Mouse (Mus musculus) heart, embryonic 12.5 days (tissue): ENCODE results near the gene Dpp6. TPM values are rescaled to one million over a fixed set of nuclear protein-coding genes. Genes with fewer than 3 reads are reported as not detected.

Experiments
- ATAC-seq: fragments of 200-750 bp; cut with Nextera tagmentation; 2 replicates; pipeline ENCODE4 v1.8.0; 2017; ENCODE audit warnings: moderate TSS enrichment, moderate library complexity; ENCODE audit not compliant: insufficient number of reproducible peaks, low FRiP score
- H3K27ac ChIP-seq: fragments of 300-500 bp; sonication (generic); 2 replicates; pipeline ENCODE4 v1.5.1; 2016; ENCODE audit warnings: mild to moderate bottlenecking, moderate library complexity; ENCODE audit not compliant: poor library complexity, severe bottlenecking
- H3K27me3 ChIP-seq: fragments of 300-500 bp; sonication (generic); replicated peaks from 2 replicates; pipeline ENCODE4 v1.6.1; 2016; ENCODE audit warnings: mild to moderate bottlenecking, moderate library complexity
- H3K36me3 ChIP-seq: fragments of 300-500 bp; sonication (generic); 2 replicates; pipeline ENCODE4 v1.6.1; 2016; ENCODE audit warnings: mild to moderate bottlenecking, moderate library complexity
- H3K4me1 ChIP-seq: fragments of 300-500 bp; sonication (generic); replicated peaks from 2 replicates; pipeline ENCODE4 v1.6.1; 2016; ENCODE audit warnings: mild to moderate bottlenecking
- H3K4me2 ChIP-seq: fragments of 300-500 bp; sonication (generic); 2 replicates; pipeline ENCODE4 v1.6.1; 2016; ENCODE audit warnings: mild to moderate bottlenecking, moderate library complexity
- H3K4me3 ChIP-seq: fragments of 300-500 bp; sonication (generic); 2 replicates; pipeline ENCODE4 v1.5.1; 2016; ENCODE audit warnings: mild to moderate bottlenecking
- H3K9ac ChIP-seq: fragments of 300-500 bp; sonication (generic); 2 replicates; pipeline ENCODE4 v1.6.1; 2016; ENCODE audit warnings: mild to moderate bottlenecking, moderate library complexity
- H3K9me3 ChIP-seq: fragments of 300-500 bp; sonication (generic); replicated peaks from 2 replicates; pipeline ENCODE4 v1.6.1; 2016; ENCODE audit warnings: mild to moderate bottlenecking, moderate library complexity
- WGBS: fragments of 180-500 bp; shearing (Covaris S2); methylation state at CpG from one replicate; pipeline ENCODE4 v1.1.7; 2016; 5-methylcytosine and 5-hydroxymethylcytosine counted together
- polyA plus RNA-seq: library from polyadenylated mRNA; unstranded; fragments of >200 nt; fragmentation: Nextera tagmentation; extraction: Ambion mirVana; gene quantifications from 2 replicates; pipeline ENCODE4 v1.2.1, GENCODE M21; 2016

Gene Dpp6
- polyA plus RNA-seq, 1 experiment from 2014 or later, result 0.60 TPM

GRCm38 (mm10) chr5:27717301-27717700 lies 900.3 kb downstream of the Dpp6 start:
- no peak overlapping the region for H3K9ac ChIP-seq
- H3K36me3 ChIP-seq, result no peaks in the 10 kb centered on the region
- no peak overlapping the region for H3K4me2 ChIP-seq
- no peaks in the 10 kb centered on the region for H3K4me1 ChIP-seq
- H3K27ac ChIP-seq, result no peak overlapping the region
- no peak for ATAC-seq
- H3K4me3 ChIP-seq, result no peak overlapping the region
- H3K9me3 ChIP-seq, result no peaks in the 10 kb centered on the region
- no peaks in the 10 kb centered on the region for H3K27me3 ChIP-seq

GRCm38 (mm10) chr5:27719311-27719710 lies 902.3 kb downstream of the Dpp6 start:
- Histone ChIP-seq H3K9ac (no peak overlapping the region), H3K27me3 (no peaks in the 10 kb centered on the region), H3K4me2 (no peak overlapping the region), H3K36me3 (no peaks in the 10 kb centered on the region), H3K4me3 (no peak overlapping the region), H3K9me3 (no peaks in the 10 kb centered on the region), H3K4me1 (no peaks in the 10 kb centered on the region), H3K27ac (no peak overlapping the region)
- 54% methylated on average over 2 of the region's 2 CpGs for WGBS
- ATAC-seq, result no peak

GRCm38 (mm10) chr5:27724460-27724859 lies 907.5 kb downstream of the Dpp6 start:
- Histone ChIP-seq H3K27ac (no peak overlapping the region), H3K4me3 (no peak overlapping the region), H3K36me3 (no peaks in the 10 kb centered on the region), H3K4me2 (no peak overlapping the region), H3K27me3 (no peaks in the 10 kb centered on the region), H3K9ac (no peak overlapping the region), H3K9me3 (0 out of 2 replicates have a peak, but pooled peaks cover 5% of the 10 kb centered on the region), H3K4me1 (no peaks in the 10 kb centered on the region)
- no peak for ATAC-seq
- WGBS, result 23% methylated on average over 2 of the region's 2 CpGs

- H3K27me3 ChIP-seq, result no peaks in the 10 kb centered on the region
- H3K36me3 ChIP-seq, result no peaks in the 10 kb centered on the region
- no peaks in the 10 kb centered on the region for H3K4me1 ChIP-seq
- H3K4me3 ChIP-seq, result no peak overlapping the region
- 67% methylated on average over 5 of the region's 5 CpGs for WGBS
- no peak overlapping the region for H3K27ac ChIP-seq
- H3K4me2 ChIP-seq, result no peak overlapping the region
- no peak overlapping the region for H3K9ac ChIP-seq
- H3K9me3 ChIP-seq, result peaks cover 14% of the 10 kb centered on the region; the same call in 1 of the 2 replicates
- ATAC-seq, result no peak
These were observed 913.7 kb downstream of the Dpp6 start for GRCm38 (mm10) chr5:27730666-27731065.

- Histone ChIP-seq H3K4me3 (no peak overlapping the region), H3K9ac (no peak overlapping the region), H3K36me3 (no peaks in the 10 kb centered on the region), H3K4me2 (no peak overlapping the region), H3K4me1 (no peaks in the 10 kb centered on the region), H3K27ac (no peak overlapping the region), H3K9me3 (peaks cover 14% of the 10 kb centered on the region; the same call in 1 of the 2 replicates), H3K27me3 (no peaks in the 10 kb centered on the region)
- ATAC-seq, result no peak
- WGBS, result 67% methylated on average over 1 of the region's 1 CpGs
These were observed 914.4 kb downstream of the Dpp6 start for GRCm38 (mm10) chr5:27731392-27731791.

- no peaks in the 10 kb centered on the region for H3K27me3 ChIP-seq
- no peak overlapping the region for H3K9ac ChIP-seq
- H3K4me2 ChIP-seq, result no peak overlapping the region
- 62% methylated on average over 5 of the region's 5 CpGs for WGBS
- no peak for ATAC-seq
- peaks cover 14% of the 10 kb centered on the region; the same call in 1 of the 2 replicates for H3K9me3 ChIP-seq
- no peak overlapping the region for H3K27ac ChIP-seq
- no peak overlapping the region for H3K4me3 ChIP-seq
- no peaks in the 10 kb centered on the region for H3K36me3 ChIP-seq
- H3K4me1 ChIP-seq, result no peaks in the 10 kb centered on the region
These were observed 915.4 kb downstream of the Dpp6 start for GRCm38 (mm10) chr5:27732288-27732868.

GRCm38 (mm10) chr5:27737168-27737567 lies 920.2 kb downstream of the Dpp6 start:
- H3K4me2 ChIP-seq, result no peak overlapping the region
- H3K27me3 ChIP-seq, result no peaks in the 10 kb centered on the region
- H3K4me3 ChIP-seq, result no peak overlapping the region
- 7% methylated on average over 3 of the region's 3 CpGs for whole genome bisulfite sequencing
- peaks cover 14% of the 10 kb centered on the region for H3K36me3 ChIP-seq
- peaks cover 9% of the 10 kb centered on the region; the same call in 1 of the 2 replicates for H3K9me3 ChIP-seq
- no peaks in the 10 kb centered on the region for H3K4me1 ChIP-seq
- ATAC-seq, result peak; percentile 64
- no peak overlapping the region for H3K9ac ChIP-seq
- H3K27ac ChIP-seq, result no peak overlapping the region

- Histone ChIP-seq H3K27me3 (no peaks in the 10 kb centered on the region), H3K9ac (no peak overlapping the region), H3K36me3 (peaks cover 33% of the 10 kb centered on the region), H3K27ac (no peak overlapping the region), H3K4me1 (no peaks in the 10 kb centered on the region), H3K4me2 (no peak overlapping the region), H3K4me3 (no peak overlapping the region), H3K9me3 (peaks cover 9% of the 10 kb centered on the region; the same call in 1 of the 2 replicates)
- WGBS, result 83% methylated on average over 6 of the region's 6 CpGs
- no peak for ATAC-seq
These were observed 922.2 kb downstream of the Dpp6 start for GRCm38 (mm10) chr5:27739216-27739615.

GRCm38 (mm10) chr5:27744944-27745343 lies 927.9 kb downstream of the Dpp6 start:
- H3K36me3 ChIP-seq, result peaks cover 68% of the 10 kb centered on the region
- 95% methylated on average over 1 of the region's 1 CpGs for WGBS

GRCm38 (mm10) chr5:27765780-27766179 lies 948.8 kb downstream of the Dpp6 start:
- Histone ChIP-seq H3K9ac (no peak overlapping the region), H3K4me3 (no peak overlapping the region), H3K4me1 (peaks cover 18% of the 10 kb centered on the region), H3K4me2 (no peak overlapping the region), H3K36me3 (peaks cover 80% of the 10 kb centered on the region), H3K27ac (no peak overlapping the region), H3K27me3 (no peaks in the 10 kb centered on the region), H3K9me3 (no peaks in the 10 kb centered on the region)
- 87% methylated on average over 4 of the region's 4 CpGs for WGBS
- ATAC-seq, result no peak

More at GRCm38 (mm10) chr5:27744944-27745343, 927.9 kb downstream of the Dpp6 start:
- no peak for ATAC-seq
- Histone ChIP-seq H3K27me3 (no peaks in the 10 kb centered on the region), H3K9me3 (no peaks in the 10 kb centered on the region), H3K4me3 (no peak overlapping the region), H3K27ac (no peak overlapping the region), H3K4me2 (no peak overlapping the region), H3K4me1 (no peaks in the 10 kb centered on the region), H3K9ac (no peak overlapping the region)

GRCm38 (mm10) chr5:27767948-27768347 lies 950.9 kb downstream of the Dpp6 start:
- ATAC-seq, result no peak
- Histone ChIP-seq H3K36me3 (peaks cover 78% of the 10 kb centered on the region), H3K9me3 (no peaks in the 10 kb centered on the region), H3K27me3 (no peaks in the 10 kb centered on the region), H3K9ac (no peak overlapping the region), H3K27ac (no peak overlapping the region), H3K4me1 (peaks cover 18% of the 10 kb centered on the region), H3K4me3 (no peak overlapping the region), H3K4me2 (no peak overlapping the region)
- 84% methylated on average over 5 of the region's 5 CpGs for WGBS
